Mouse (Mus musculus) heart, postnatal 0 days (tissue): ENCODE results near the gene Gpatch2.

Experiments
- CTCF ChIP-seq: IDR thresholded peaks from 2 replicates; pipeline ENCODE4 v1.5.1; 2016; ENCODE audit warnings: antibody characterized with exemption, control low read depth, low read depth
- EP300 ChIP-seq: IDR thresholded peaks from 2 replicates; pipeline ENCODE4 v1.6.1; 2016; ENCODE audit warnings: antibody characterized with exemption, low read depth

- TF ChIP-seq CTCF (no peak), EP300 (no peak)
Measured at GRCm38 (mm10) chr1:187295711-187296110, 80.4 kb downstream of the Gpatch2 start.
